Mouse (Mus musculus) embryonic facial prominence, embryonic 10.5 days (tissue): ENCODE data around the gene Hnrnpl. TPM values are rescaled to one million over a fixed set of nuclear protein-coding genes. Genes with fewer than 3 reads are reported as not detected.
"Not testable (repeated sequence)": the region's sequence is repeated elsewhere in the genome, so short reads cannot be mapped to it uniquely, and the experiment has no call there.

Experiments used
- DNase-seq: peaks from one replicate; pipeline ENCODE4 v3.0.0-alpha.2; 2017; ENCODE audit warnings: low spot score
- H3K27ac ChIP-seq: fragments of 300-500 bp; sonication (generic); replicated peaks from 2 replicates; pipeline ENCODE4 v1.5.1; 2016; ENCODE audit warnings: mild to moderate bottlenecking
- H3K27me3 ChIP-seq: fragments of 300-500 bp; sonication (generic); replicated peaks from 2 replicates; pipeline ENCODE4 v1.6.1; 2016; ENCODE audit warnings: low read depth, mild to moderate bottlenecking; ENCODE audit not compliant: poor library complexity, severe bottlenecking
- H3K36me3 ChIP-seq: fragments of 300-500 bp; sonication (generic); replicated peaks from 2 replicates; pipeline ENCODE4 v1.6.1; 2016; ENCODE audit warnings: mild to moderate bottlenecking, moderate library complexity
- H3K4me1 ChIP-seq: fragments of 300-500 bp; sonication (generic); 2 replicates; pipeline ENCODE4 v1.6.1; 2016
- H3K4me3 ChIP-seq: fragments of 300-500 bp; sonication (generic); 2 replicates; pipeline ENCODE4 v1.5.1; 2016; ENCODE audit warnings: mild to moderate bottlenecking, moderate library complexity
- H3K9me3 ChIP-seq: fragments of 300-500 bp; sonication (generic); 2 replicates; pipeline ENCODE4 v1.6.1; 2016; ENCODE audit warnings: mild to moderate bottlenecking
- WGBS: fragments of 180-500 bp; shearing (Covaris S2); methylation state at CpG from one replicate; pipeline ENCODE4 v1.1.7; 2016; 5-methylcytosine and 5-hydroxymethylcytosine counted together
- polyA plus RNA-seq: library from polyadenylated mRNA; unstranded; fragments of >200 nt; fragmentation: Nextera tagmentation; extraction: Ambion mirVana; gene quantifications from 2 replicates; pipeline ENCODE4 v1.2.1, GENCODE M21; 2016

Gene Hnrnpl
- polyA plus RNA-seq, 1 experiment from 2014 or later, result 325 TPM

DNA sequence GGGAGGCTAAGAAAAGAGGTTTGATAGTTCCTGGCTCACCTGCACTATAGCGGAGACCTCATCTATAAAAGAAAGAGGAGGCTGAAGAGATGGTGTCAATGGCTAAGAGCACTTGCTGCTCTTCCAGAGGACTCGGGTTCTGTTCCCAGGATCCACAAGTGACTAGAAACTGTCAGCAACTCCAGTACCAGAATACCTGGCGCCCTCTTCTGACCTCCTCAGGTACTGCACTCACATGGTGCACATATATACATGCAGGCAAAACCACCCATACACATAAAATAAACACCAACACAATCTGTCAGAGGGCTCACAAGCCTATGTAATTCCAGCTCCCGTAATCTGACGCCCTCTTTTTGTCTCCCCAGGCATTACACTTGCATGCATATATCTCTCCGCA is 52.6 kb downstream of the Hnrnpl start:
- Histone ChIP-seq H3K36me3 (no peaks in the 10 kb centered on the region), H3K9me3 (no peaks in the 10 kb centered on the region), H3K4me1 (peaks cover 16% of the 10 kb centered on the region), H3K4me3 (no peak overlapping the region), H3K27me3 (no peaks in the 10 kb centered on the region; the same call in none of the 2 replicates), H3K27ac (no peak overlapping the region)
- 82% methylated on average over 6 of the region's 6 CpGs for WGBS
- DNase-seq, result no peak

DNA sequence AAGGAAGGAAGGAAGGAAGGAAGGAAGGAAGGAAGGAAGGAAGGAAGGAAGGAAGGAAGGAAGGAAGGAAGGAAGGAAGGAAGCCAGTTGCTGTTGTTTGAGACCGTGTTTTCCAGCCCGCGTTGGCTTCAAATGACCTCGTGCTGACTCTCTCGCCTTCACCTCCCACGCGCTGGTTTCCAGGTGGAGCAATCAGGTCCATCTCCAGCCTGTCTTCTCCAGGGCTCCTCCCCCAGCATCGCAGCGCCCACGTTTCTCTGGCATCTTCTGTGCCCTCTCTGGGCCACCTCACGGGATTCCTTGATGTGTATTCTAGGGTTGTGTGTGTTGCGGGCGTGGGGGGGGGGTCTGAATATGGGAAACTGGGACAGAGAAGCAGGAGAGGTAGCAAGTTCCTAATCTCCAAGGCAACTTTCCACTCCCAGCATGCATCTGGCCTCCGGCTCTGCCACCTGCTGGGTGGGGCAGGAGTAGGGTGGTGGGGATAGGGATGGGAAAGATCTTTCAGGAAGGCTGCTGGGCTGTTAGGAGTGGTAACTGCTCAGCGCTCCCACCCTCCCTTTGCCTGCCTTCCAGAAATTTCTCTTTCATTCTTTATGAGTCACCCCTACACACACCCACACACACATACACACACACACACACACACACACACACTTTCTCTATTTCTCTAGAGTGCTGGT is 54.6 kb downstream of the Hnrnpl start:
- WGBS, result 81% methylated on average over 15 of the region's 15 CpGs
- no peak for DNase-seq
- H3K36me3 ChIP-seq, result no peaks in the 10 kb centered on the region
- no peaks in the 10 kb centered on the region; the same call in none of the 2 replicates for H3K27me3 ChIP-seq
- peaks cover 26% of the 10 kb centered on the region for H3K4me1 ChIP-seq
- no peak overlapping the region for H3K27ac ChIP-seq
- no peak overlapping the region for H3K4me3 ChIP-seq
- H3K9me3 ChIP-seq, result no peaks in the 10 kb centered on the region

DNA sequence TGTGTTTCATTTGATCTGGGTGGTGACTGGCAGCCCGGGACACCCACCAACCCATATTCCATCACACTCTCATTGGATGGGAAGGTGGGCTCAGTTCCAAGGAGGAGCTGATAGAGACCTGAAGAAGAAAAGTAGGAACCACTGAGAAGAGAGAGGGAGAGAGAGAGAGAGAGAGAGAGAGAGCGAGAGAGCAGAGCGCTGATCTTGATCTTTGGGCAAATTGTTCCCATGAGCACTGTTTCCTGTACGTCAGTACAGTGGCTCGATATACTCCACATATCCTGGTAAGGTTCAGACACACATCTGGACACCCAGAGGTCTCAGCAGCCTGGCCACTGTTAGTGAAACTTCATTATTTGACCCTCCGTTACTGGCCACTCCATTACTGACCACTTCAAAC is 55.2 kb downstream of the Hnrnpl start, which contains the start of gene Lgals7:
Lgals7 (plus strand) TSS at position 314 of the 400 bp plus-strand sequence.
- Histone ChIP-seq H3K4me3 (no peak within 1 kb of the TSS), H3K4me1 (peaks cover 26% of the 10 kb centered on the region), H3K27me3 (no peaks in the 10 kb centered on the region; the same call in none of the 2 replicates), H3K27ac (no peak within 1 kb of the TSS; the same call in 1 of the 2 replicates), H3K36me3 (no peaks in the 10 kb centered on the region), H3K9me3 (no peaks in the 10 kb centered on the region)
- WGBS, result 79% methylated on average over 6 of the region's 6 CpGs
- no peak for DNase-seq

DNA sequence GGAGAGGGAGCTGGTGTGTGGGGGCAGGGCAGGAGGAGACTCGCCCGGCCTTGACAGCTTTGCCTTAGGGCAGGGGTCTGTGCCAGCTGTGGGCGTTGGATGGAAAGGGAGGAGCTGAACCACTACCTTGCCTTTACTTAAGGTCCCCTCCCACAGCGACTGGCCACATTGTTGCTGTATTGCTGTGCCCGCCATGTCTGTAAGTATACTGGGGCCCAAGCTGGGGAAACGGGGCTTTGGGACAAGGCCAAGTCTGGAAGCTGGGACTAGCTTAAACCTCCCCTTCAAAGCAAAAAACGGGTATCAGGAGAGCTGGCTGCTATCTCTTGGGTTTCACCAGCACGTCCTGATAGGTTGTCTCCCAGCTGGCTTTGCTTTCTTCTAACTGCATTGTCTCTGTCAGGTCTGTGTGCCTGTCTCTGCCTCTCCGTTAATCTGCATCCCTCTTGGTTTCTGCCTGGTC is 56.0 kb downstream of the Hnrnpl start:
- no peak for DNase-seq
- WGBS, result 52% methylated on average over 9 of the region's 9 CpGs
- Histone ChIP-seq H3K4me1 (peaks cover 26% of the 10 kb centered on the region), H3K4me3 (no peak overlapping the region), H3K27me3 (no peaks in the 10 kb centered on the region; the same call in none of the 2 replicates), H3K9me3 (no peaks in the 10 kb centered on the region), H3K27ac (no peak overlapping the region; the same call in 1 of the 2 replicates), H3K36me3 (no peaks in the 10 kb centered on the region)

DNA sequence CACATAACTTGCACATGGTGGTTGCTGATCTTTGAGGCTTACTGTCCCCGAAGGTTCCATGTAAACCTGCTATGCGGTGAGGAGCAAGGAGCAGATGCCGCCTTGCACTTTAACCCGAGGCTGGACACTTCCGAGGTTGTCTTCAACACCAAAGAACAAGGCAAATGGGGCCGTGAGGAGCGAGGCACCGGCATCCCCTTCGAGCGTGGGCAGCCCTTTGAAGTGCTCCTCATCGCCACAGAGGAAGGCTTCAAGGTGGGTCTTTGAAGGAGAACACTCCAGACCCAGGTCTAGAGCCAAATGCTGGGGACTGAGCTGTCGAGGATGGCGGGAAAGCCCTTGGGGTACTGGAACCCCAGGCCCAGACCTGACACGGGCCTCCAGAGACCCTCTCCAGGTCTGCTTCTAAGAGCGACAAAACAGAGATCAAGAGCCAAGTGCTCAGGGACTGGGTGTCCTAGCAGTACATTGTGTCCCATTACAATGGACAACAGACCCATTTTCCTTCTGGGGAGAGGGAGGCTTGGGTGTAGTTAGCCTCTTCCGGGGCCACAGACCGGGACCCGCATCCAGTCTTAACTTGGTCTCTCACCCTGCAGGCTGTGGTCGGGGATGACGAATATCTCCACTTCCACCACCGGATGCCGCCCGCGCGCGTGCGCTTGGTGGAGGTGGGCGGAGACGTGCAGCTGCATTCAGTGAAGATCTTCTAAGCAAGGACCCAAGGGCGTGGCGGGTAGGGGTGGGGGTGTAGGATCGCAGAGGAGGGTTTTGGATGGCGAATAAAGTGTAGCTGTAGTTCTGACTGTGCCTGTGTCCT is 57.4 kb downstream of the Hnrnpl start:
- H3K9me3 ChIP-seq, result no peaks in the 10 kb centered on the region
- H3K27me3 ChIP-seq, result no peaks in the 10 kb centered on the region; the same call in none of the 2 replicates
- H3K4me1 ChIP-seq, result peaks cover 26% of the 10 kb centered on the region
- peak overlapping the region; percentile 32 for H3K27ac ChIP-seq
- no peaks in the 10 kb centered on the region for H3K36me3 ChIP-seq
- peak; percentile 79 for DNase-seq
- H3K4me3 ChIP-seq, result peak overlapping the region; percentile 46
- 45% methylated on average over 33 of the region's 33 CpGs for WGBS

DNA sequence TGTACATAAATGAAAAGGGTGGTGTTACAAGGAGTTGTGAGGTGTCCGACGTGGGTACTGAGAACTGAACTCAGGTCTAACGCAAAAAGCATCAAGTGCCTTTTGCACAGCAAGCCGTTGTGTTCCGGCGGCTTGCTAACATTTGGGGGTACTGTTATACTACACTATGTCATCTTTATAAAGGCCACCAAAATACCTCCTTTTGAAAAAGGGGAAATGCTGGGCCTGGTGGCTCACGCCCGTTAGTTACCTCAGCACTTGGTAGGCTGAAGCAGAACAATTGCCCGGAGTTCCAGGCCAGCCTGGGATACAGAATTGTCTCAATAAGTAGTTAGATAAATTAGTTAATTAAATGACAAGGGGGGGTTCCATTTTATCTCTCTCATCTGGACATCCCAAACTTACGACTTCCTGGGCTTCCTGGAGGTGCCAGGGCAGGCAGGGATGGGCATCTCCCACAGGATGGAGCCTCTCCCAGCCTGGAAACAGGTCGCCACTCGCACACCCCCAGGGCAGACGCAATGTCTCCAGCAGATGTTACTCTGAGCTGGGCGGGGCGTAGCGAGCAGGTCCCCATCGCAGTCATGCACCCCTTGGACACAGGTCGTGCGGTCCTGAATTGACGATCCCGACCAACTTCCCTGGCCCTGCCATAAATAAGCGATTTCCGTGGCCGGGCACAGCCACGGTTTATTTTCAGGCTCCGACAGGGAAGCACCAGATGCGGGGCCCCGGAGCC is 58.6 kb downstream of the Hnrnpl start:
- Histone ChIP-seq H3K4me3 (0 out of 2 replicates have a peak overlapping the region, but pooled peaks have one; percentile 32), H3K36me3 (no peaks in the 10 kb centered on the region), H3K27ac (peak overlapping the region; percentile 71), H3K27me3 (no peaks in the 10 kb centered on the region; the same call in none of the 2 replicates), H3K4me1 (peaks cover 26% of the 10 kb centered on the region), H3K9me3 (no peaks in the 10 kb centered on the region)
- WGBS, result 91% methylated on average over 28 of the region's 28 CpGs
- DNase-seq, result no peak

DNA sequence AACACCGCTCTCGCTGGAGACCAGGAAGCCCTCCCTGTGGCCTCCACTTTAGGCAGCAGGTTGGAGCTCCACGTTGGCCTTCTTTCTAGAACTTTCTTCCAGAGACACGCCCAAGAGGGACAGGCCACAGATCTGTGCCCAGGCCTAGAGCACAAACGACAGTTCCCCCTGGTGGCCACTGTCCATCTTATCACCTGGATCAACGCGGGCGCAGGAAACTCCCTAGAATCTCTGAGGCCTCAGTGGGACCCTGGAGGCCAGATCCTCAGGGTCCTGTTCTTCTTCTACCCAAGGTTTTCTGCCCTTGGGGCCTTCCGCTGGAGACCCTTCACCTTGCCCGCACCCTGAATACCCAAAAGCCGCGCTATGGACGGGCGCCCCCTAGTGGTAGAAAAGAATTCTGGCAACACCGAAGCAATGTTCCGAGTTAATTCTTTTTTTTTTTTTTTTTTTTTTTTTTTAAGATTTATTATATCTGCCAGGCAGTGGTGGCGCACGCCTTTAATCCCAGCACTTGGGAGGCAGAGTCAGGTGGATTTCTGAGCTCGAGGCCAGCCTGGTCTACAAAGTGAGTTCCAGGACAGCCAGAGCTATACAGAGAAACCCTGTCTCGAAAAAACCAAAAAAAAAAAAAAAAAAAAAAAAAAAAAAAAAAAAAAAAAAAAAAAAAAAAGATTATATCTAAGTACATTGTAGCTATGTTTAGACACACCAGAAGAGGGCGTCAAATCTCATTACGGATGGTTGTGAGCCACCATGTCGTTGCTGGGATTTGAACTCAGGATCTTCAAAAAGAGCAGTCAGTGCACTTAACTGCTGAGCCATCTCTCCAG is 59.4 kb downstream of the Hnrnpl start:
- peak; percentile 80 for DNase-seq
- Histone ChIP-seq H3K27ac (peak overlapping the region; percentile 71), H3K4me3 (peak overlapping the region; percentile 32), H3K4me1 (peaks cover 26% of the 10 kb centered on the region)
- H3K27me3 ChIP-seq, H3K9me3 ChIP-seq, H3K36me3 ChIP-seq: not testable (repeated sequence)
- 29% methylated on average over 23 of the region's 23 CpGs for WGBS

DNA sequence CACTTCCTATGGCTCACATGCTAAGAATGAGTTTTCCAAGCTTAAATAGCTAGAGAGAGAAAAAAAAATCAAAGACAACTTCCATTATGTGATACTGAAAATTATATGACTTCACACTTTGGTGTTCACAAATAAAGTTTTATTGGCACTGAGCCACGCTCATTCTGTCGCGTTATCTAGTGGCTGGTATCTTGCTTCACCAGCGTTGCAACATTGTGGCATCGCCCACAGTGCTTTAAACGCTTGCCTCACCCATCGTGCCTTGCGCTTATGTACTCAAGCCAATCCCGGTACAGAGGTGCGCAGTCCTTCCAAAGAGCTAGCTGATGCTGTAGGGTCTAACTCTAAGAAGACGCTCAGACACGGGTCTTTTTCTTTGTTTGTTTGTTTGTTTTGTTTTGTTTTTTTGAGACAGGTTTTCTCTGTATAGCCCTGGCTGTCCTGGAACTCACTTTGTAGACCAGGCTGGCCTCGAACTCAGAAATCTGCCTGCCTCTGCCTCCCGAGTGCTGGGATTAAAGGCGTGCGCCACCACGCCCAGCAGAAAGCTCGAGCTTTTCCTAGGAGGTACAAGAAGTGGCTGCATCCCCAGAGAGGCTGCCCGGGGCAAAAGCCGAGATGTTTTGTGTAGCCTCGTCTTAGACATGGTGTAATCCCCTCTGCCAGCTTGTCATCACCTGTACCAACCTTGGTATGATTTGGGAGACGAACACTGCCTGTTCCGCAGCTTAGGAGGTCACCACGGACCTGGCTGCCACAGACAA is 62.7 kb downstream of the Hnrnpl start:
- Histone ChIP-seq H3K27ac (no peak overlapping the region), H3K9me3 (no peaks in the 10 kb centered on the region), H3K4me1 (peaks cover 24% of the 10 kb centered on the region), H3K36me3 (no peaks in the 10 kb centered on the region), H3K27me3 (no peaks in the 10 kb centered on the region), H3K4me3 (no peak overlapping the region)
- no peak for DNase-seq
- 89% methylated on average over 24 of the region's 24 CpGs for WGBS

Other genes starting within 250 kb of the Hnrnpl start
- gene Samd4b, start 210.4 kb upstream of the Hnrnpl start, polyA plus RNA-seq, result 36.0 and 38.9 TPM in 2 replicates
- gene Pak4, start 210.4 kb upstream of the Hnrnpl start, polyA plus RNA-seq, result 70.1 and 75.8 TPM in 2 replicates
- not detected in 2 replicates for gene Acp7, start 177.2 kb upstream of the Hnrnpl start, polyA plus RNA-seq
- 7.8 TPM in 2 replicates for gene Fbxo27, start 115.7 kb upstream of the Hnrnpl start, polyA plus RNA-seq
- 11.9 and 14.3 TPM in 2 replicates for gene Fbxo17, start 91.7 kb upstream of the Hnrnpl start, polyA plus RNA-seq
- 163 and 164 TPM in 2 replicates for gene Mrps12, start 66.7 kb upstream of the Hnrnpl start, polyA plus RNA-seq
- gene Sars2, start 66.5 kb upstream of the Hnrnpl start, polyA plus RNA-seq, result 40.3 and 44.6 TPM in 2 replicates
- gene Ccer2, start 52.4 kb upstream of the Hnrnpl start, polyA plus RNA-seq, result 0.49 and 2.1 TPM in 2 replicates
- 64.4 and 64.8 TPM in 2 replicates for gene Sirt2, start 41.8 kb upstream of the Hnrnpl start, polyA plus RNA-seq
- 55.1 and 55.5 TPM in 2 replicates for gene Nfkbib, start 41.0 kb upstream of the Hnrnpl start, polyA plus RNA-seq
- gene Rinl, start 19.6 kb upstream of the Hnrnpl start, polyA plus RNA-seq, result 2.2 and 2.8 TPM in 2 replicates
- gene Ech1, start 16.7 kb downstream of the Hnrnpl start, polyA plus RNA-seq, result 75.8 and 81.7 TPM in 2 replicates
- gene Lgals4, start 25.3 kb downstream of the Hnrnpl start, polyA plus RNA-seq, result 4.4 and 4.9 TPM in 2 replicates
- 0.63 and 1.9 TPM in 2 replicates for gene Lgals7, start 55.3 kb downstream of the Hnrnpl start, polyA plus RNA-seq
- gene Capn12, start 72.9 kb downstream of the Hnrnpl start, polyA plus RNA-seq, result 0.44 and 0.55 TPM in 2 replicates
- 260 and 269 TPM in 2 replicates for gene Actn4, start 153.8 kb downstream of the Hnrnpl start, polyA plus RNA-seq
- gene Eif3k, start 173.3 kb downstream of the Hnrnpl start, polyA plus RNA-seq, result 444 and 454 TPM in 2 replicates
- 11.6 and 14.4 TPM in 2 replicates for gene Map4k1, start 173.5 kb downstream of the Hnrnpl start, polyA plus RNA-seq